Mouse (Mus musculus) brain, embryonic 18.5 days (tissue): ENCODE measurements around the gene Cib4.

Experiments used
- DNase-seq: peaks from one replicate; pipeline ENCODE4 v3.0.0-alpha.2; 2012; ENCODE audit warnings: low read depth, low spot score

Gene Cib4

DNA sequence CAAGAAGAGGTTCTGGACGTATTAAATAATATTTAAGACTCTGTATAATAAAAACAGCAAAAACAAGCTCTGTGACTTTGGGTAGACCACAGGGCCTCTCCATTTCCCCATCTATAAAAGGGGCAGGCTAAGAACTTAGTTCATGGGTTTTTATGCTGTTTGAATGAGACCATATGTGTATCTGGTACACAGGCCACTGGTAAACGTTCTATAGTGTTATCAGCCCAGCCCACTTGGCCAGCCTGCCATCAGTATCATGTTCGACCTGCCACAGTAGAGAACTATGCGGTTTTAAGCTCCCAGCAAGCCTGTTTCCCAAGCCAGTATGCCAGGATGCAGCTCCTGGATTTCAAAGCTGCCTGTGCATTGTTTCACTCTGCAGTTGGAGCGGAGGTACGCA is 27.1 kb downstream of the Cib4 start:
- DNase-seq, result no peak

DNA sequence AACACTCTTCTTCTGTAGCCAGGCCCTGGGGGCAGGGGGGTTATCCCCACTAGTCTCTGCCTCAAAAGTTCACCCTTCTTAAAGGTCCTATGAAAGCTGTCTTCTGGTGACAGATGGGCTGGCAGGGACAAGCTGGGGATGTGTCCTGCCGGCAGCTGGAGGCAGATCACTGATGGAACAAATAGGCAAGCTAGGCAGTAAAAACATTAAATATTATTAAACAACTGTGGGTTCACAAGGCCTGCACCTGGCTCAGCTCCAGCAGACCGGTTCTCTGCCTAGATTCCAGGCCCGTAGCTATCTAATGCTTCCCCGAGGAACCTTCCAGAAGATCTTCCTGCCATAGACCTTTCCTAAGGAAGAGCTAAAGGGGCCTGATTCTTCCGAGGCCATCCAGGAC is 27.5 kb downstream of the Cib4 start:
- DNase-seq, result no peak

DNA sequence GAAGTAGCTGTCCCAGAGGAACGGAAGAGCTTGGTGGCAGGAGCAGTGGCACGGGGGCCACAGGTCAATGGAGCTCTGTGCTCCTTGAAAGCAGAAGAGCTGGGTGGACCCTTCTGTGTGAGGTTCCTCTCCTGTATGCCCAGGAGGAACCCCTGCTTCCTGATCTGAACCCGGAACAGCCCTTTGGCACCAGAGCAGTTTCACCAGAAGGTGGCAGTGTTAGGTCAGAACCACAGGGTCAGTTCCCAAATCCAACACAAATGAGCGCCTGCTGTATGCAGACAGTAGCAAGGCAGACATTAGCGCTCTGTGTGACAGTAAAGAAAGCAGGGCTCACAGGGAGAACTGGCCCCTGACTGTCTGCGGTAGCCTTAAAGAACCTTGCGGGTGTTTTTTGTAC is 29.3 kb downstream of the Cib4 start:
- no peak for DNase-seq

DNA sequence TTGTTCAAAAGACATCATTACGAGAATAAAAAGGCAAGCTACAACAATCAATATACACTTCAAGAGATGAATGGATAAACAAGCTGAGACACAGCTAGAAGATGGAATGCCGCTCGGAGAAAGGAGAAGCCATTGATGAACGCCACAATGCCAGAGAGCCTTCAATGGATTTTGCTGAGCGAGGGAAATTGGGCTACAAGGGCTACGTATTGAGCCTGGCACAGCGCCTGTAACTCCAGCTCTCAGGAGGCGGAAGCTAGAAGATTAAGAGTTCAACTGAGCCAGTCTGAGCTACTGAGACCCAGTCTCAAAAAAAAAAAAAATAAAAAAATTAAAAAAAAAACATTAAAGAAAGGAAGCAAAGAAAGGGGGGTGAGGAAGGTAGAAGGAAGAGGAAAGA is 32.5 kb downstream of the Cib4 start:
- no peak for DNase-seq

DNA sequence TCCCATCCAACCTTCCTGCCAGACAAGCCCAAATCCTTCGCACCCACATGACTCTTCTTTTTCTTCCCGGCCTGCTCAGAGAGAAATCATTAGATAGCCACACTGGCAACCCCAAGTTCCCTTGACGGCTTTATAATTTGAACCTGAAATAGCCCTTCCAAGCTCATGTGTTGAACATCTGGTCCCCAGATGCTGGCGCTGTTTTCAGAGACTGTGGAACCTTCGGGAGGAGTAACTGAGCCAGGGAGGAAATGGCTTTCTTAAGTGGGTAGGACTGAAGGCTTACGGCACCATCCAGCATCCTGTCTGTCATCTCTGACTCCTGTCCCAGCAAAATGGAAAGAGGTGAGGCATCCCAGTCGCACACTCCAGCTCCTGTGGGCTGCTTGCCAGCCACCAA is 48.3 kb downstream of the Cib4 start:
- no peak for DNase-seq

DNA sequence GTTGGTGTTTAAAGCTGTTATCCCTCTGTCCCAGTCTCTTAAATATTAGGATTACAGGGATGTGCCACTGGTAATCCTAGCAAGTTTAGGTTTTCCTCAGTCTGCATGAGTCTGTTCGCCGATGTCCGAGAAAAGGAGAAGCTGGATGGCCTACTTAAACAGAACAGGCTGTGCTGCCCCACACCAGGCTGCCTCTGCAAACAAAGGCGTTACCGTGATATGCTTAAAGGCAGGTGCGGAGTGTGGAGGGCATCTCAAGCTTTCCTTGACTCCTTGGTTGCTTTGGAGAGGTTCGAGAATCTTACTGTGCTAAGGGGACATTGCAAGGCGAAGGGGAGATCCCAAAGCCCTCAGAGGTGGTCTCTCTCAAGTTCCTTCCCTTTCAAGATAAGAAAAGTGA is 48.8 kb downstream of the Cib4 start:
- DNase-seq, result no peak

DNA sequence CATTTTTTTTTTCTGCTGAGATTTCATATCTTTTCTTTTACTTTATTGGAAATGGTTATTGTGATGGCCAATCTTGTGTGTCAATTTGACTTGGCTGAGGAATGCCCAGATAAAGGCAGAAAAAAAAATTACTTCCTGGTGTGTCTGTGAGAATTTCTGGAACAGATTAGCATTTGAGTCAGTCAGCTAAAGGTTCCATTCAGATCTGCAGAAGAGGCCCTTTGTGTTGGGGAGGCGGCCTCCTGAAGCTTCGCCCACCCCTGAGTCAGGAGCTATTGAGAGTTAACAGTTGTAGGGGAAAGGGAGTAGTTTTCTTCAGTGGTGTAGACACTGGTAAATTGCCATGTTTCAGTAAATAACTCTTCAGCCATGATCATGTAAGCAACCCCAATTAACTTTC is 50.3 kb downstream of the Cib4 start:
- no peak for DNase-seq

DNA sequence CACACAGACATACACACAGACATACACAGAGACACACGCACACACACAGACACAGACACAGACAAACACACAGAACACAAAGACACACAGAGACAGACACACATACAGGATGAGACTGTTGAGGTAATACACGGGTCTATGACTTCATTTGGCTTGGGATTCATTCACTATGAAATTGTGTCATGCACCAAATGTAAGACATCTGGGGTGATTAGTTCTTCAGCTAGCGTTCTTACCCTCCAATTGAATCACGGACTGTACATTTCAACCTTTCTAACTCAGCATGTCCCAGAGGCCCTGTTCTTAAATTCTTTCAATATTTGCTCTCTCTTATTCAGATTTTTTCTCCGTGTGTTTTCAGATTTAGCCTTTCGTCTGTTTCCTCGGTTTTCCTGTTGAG is 51.0 kb downstream of the Cib4 start:
- no peak for DNase-seq

DNA sequence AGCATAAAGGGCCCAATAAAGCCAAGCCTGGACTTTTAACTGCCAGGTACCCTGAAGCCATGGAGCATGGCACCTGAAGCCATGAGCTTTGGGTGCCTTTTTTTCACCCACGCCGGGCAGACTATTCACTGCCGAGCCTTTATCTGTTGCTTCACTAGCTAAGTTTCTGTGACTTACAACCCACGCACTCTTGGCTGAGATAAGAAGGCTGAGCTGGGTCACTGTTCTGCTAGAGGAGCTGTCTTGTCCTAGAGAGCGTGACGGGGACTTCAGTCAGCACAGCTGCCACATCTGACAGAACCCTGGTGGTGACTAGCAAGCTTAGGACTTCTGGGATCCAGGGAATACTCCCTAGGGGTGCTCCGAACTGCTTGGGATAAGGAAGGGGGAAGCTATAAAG is 51.9 kb downstream of the Cib4 start:
- no peak for DNase-seq

DNA sequence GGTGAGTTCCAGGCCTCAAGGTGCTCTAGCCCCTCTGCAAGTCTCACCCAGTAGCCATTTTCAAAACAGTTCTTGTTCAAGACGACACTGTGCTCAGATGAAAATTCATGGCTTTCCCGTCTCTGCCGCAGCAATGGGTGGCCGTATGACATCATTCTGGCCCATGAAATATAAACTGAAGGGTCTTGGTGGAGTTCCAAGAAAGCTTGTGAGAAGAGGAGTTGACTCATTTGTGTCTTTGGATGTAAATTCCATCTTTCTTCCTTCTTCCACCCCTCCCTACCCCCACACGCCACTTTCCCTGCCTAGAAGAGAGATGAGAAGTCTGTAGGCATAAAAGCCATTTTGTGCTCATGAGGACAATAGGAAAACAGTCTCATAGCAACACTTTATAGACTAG is 54.8 kb downstream of the Cib4 start:
- no peak for DNase-seq

DNA sequence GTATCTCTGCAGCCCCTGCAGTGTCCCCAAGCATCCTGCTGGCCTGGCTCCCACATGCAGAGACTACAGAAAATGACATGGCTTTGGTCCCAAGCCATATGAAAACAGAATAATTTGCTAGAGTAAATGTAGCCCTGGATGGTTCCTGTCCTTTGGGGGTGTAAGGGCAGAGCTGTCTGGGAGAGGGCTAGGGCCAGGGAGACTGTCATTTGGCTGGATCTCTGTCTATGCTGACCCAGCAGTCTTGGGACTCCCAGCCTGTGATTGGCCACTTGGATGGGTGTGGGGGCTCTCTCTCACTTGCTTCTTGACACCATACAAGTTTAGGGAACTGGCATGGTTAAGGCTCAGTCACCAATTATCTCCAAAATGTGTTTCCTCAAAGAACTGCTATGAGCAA is 55.4 kb downstream of the Cib4 start:
- DNase-seq, result no peak

DNA sequence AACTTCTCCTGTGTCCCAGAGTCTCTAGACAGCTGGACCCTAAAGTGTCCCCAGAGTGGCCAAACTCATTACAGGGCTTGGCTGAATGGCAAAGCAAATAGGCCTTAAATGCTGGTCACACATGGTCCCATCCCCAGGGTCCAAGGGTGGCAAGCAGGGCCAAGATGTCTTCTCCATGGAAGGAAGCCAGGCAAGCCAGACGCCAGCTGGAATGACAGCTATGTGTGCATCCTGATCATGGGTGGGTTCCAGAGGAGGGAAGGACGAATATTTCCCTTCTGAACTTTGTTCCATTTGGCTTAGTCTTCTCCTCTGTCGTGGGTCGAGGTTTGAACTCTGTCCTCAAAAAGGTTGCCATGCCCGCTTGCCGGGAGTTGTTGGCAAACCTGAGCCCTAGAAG is 60.5 kb downstream of the Cib4 start:
- DNase-seq, result no peak

DNA sequence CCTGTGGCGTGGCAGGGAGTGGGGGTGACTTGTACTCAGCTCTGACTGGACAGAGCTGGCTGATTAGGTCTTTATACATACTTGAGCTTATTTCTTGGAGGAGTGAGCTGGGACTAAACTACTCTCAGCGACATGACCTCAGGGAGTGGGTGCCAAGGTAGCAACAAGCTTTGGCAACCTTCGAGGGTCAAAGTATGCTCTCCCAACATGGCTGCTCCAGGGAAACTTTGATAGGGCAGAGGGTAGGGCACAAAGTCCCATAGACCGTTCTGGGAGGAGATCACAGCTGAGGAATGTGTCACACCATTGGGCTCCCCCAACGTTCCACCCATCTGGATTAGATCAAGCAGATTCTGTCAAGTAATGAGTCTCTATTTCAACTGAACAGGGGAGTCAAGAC is 61.0 kb downstream of the Cib4 start:
- DNase-seq, result no peak

DNA sequence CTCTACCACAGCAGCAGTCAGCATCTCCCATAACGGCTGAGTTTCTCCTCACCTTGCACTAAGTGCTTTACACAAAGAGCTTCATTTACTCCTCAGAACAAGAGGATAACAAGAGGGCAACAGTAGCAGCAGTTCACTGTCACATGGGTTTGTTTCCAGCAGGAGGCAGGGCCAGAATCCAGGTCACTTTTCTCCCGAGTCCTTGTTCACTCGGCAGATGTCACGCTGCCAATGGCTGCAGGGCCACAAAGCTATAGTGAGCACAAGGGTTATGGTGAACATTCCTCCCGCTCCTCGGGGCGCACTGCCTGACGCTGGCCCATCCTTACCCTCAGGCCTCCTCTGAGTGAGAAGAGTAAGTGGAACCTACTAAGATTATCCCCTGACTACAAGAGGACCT is 62.1 kb downstream of the Cib4 start:
- DNase-seq, result no peak

DNA sequence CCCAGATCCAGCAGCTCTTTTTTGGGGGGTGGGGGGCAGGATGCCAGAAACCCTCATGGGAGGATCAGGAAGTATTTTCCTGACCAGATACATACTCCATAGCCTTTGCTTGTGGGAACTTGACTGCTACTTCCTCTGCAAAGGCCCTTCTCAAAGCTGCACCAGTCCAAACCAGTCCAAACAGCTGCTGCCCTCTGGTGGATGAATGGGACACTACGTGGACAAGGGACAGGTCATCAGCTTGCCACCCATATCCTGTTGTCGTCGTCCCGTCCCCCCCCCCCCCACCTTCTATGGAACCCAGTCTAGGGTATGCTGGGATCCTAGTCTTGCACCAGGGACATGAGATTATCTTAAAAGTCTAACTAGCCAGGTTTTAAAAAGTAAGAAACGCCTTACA is 63.3 kb downstream of the Cib4 start:
- no peak for DNase-seq

DNA sequence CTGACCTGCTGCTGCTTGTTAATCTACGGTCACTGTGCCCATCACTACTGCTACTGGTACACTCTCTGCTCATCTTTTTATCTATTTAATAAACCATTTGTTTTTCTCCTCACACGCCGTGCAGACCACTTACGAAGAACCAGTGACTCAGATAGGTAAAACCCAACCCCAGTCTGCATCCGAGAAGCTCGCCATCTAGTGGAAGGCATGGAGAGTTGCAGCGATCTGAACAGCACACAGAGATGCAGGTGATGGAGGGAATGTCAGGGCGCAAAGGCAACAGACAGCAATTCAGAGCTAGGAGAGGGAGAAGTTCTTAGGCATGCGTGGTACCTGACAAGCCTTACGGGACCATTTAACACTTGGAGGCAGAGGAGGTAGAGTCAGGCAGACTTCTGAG is 69.1 kb downstream of the Cib4 start:
- DNase-seq, result no peak

DNA sequence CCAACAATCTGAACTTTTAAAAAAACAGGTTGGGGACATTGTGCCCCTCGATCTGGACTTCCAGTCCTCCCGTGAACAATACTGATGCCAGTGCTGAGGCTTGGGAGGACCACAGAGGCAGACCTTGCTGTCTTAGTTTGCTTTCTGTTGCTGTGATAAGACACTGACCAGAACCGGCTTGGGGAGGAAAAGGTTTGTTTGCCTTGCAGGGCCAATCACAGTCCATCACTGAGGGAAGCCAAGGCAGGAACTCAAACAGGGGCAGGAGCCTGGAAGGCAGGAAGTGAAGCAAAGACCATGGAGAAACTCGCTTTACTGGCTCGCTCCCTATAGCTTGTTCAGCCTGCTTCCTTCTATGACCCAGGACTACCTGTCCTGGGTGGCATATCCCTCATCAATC is 73.5 kb downstream of the Cib4 start:
- DNase-seq, result no peak

DNA sequence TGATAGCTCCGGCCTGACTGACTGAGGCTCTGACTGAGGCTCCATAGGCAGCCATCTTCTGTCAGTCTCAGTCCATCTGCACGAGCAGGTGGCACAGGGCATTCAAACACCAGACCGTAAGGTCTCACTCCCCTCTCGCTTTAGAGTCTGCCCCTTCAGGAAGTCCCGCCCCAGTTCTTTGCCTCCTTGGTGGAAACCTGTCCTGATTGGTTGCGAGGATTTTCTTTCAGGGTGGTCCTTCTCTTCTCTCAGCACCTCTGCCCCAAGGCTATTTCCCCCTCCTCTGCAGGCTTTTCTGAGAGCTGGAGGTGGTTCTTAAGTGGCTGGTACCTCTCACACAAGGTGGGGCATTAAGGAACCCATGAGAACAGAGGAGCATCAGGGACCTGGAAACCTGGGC is 75.2 kb downstream of the Cib4 start:
- DNase-seq, result no peak

DNA sequence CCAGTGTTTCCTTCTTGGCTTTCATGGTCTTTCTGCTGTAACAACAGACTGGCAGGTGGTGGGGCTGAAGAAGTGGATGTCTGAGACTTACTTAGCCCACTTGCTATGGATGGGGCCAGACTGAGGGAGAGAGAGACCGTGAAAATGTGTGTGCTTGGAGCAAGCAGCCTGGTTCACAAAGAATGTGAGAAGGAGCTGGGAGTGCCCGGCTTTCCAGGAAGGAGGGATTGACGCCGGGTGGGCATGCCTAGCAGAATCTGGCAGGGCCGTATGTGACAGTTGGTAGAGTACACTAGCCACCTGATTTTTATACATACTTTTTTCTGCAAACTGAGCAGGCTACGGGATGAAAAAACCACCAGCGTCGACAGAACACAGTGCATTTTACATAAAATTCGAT is 79.3 kb downstream of the Cib4 start:
- DNase-seq, result peak; percentile 49

DNA sequence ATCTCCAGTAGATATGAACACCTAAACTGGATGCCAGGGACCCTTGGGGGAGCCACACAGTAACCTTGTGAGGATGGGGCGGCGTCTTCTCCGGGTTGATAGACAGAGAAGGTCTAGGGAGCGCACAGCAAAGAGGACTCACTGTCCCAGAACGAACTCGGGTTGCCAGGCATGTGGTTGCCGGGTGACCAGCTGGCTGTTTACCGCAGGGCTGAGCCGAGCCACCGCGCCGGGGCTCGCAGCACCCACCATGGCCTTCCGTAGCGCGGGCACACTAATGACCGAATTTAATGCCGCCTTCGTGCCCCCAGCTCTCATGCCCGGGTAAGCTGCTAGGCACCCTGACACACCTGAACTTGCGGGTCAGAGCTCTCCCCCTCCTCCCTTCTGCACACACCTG is 79.8 kb downstream of the Cib4 start, which contains the start of gene 1700001C02Rik:
TSS of gene 1700001C02Rik (plus strand) at position 187 of the 400 bp plus-strand sequence.
- DNase-seq, result no peak

DNA sequence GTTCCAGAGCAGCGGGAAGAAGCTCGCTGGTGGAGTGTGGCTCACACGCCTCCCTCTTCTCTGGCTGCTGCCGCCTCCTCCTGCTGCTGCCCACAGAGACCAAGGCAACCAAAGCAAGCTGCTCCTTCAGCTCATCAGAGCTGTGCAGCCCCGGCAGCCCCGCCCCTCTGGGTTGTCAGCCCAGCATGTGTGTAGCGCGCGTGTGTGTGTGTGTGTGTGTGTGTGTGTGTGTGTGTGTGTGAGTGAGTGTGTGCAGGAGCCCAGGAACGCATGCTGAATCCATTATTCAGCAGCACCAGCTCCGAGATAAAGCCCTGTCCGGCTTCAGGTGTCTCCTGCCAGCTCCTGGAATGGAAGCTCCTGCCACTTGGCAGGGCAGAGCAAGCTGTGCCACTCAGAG is 83.8 kb downstream of the Cib4 start, which contains the start of gene Otof:
TSS of gene Otof (minus strand) at position 112 of the 400 bp plus-strand sequence.
- peak; percentile 45 for DNase-seq

DNA sequence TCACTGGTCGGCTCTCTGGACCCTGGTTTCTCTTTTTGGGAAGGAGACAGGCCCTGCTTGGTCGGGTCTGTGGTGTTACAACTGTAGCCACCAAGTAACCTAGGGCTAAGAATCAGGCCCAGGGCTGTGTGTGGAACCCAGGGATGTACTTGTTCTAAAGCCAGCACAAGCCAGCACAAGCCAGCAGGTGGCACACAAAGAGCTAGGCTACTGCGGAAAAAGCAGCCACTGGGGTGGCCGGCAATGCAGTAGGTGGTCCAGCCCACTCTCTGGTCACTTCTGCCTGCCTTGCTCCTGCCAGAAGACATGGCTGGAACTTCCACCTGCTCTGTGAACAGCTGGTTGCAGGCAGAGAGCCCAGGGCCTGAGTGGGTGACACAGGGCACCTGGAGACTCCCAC is 85.5 kb downstream of the Cib4 start:
- no peak for DNase-seq

DNA sequence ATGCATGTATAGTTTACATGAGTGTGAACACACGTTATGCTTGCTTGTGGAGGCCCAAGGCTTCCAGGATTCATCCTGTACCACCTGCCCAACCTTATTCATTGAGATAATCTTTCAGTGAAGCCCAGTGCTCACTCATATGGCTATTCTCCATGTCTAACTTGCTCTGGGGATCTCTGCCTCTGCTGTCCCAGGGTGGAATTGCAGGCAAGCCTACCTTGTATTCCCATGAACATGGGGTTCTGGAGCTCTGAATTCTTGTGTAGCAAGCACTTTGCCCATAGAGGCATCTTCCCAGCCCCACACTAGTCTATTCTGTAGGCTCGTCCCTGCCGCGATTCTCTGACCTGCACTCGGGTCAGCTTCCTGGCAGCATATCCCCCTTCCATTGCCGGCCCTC is 89.6 kb downstream of the Cib4 start:
- DNase-seq, result no peak

DNA sequence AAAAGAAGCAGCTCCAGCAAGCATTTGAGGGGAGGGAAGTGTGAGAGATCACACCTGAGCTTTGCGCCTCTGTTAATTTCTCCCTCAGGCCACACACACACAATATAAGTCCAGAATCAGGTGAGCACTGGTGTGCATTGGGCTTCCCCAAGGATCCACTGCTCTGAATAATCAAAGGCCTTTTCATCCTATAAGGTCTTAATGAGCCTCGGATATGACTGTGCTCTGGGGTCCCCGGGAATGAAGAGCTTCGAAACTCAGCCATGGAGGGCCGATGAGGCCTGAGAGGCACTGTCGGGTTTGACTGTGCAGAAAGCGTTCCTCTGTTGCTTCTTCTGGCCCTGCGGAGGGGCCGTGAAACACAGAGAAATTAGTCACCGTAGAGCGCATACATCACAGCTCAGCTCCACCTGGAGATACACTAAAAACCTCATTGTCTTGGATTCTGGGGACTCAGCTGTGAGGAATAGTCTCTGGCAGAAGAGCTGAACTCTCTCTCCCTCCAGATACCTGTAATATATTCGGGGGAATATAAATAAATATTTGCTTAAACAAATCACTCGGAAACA is 101.2 kb downstream of the Cib4 start:
- DNase-seq, result no peak
